Mouse (Mus musculus): ENCODE data around the gene Iqschfp. TPM values are rescaled to one million over a fixed set of nuclear protein-coding genes. Genes with fewer than 3 reads are reported as not detected.

Iqschfp gene
- polyA plus RNA-seq, 1 experiment = not detected

GRCm38 (mm10) chr3:68574565-68574964, 682.5 kb downstream of the Iqschfp start:
- no peak overlapping the region for H3K4me3 ChIP-seq (ENCODE audit: insufficient read depth, poor library complexity, severe bottlenecking)
- peaks cover 32% of the 10 kb centered on the region for H3K79me2 ChIP-seq (ENCODE audit: control insufficient read depth, insufficient read depth)
- TF ChIP-seq CEBPB (IDR thresholded peaks at IDR 0.05; ENCODE audit: low read depth) (no peak), MYOG (IDR thresholded peaks at IDR 0.05; ENCODE audit: control insufficient read depth, extremely low read depth, insufficient read length) (no peak), CTCF (IDR thresholded peaks at IDR 0.05; ENCODE audit: control insufficient read depth, insufficient read depth, insufficient read length) (no peak), MYOD1 (IDR thresholded peaks at IDR 0.05; ENCODE audit: control insufficient read depth, insufficient read length, low read depth) (no peak), MAX (IDR thresholded peaks at IDR 0.05) (no peak), USF1 (IDR thresholded peaks at IDR 0.05; ENCODE audit: low read depth) (no peak), FOSL1 (IDR thresholded peaks at IDR 0.05; ENCODE audit: insufficient read depth, low read length, poor library complexity, severe bottlenecking) (no peak)
- no peak overlapping the region for H3ac ChIP-seq (ENCODE audit: control insufficient read depth, insufficient read length, low read depth)
- H3K27me3 ChIP-seq (ENCODE audit: control insufficient read depth, insufficient read depth, insufficient read length) = no peaks in the 10 kb centered on the region
- no peaks in the 10 kb centered on the region for H3K36me3 ChIP-seq (ENCODE audit: control insufficient read depth, insufficient read depth)
- peaks cover 11% of the 10 kb centered on the region for H3K79me3 ChIP-seq (ENCODE audit: low read depth)

- TF ChIP-seq USF1 (IDR thresholded peaks at IDR 0.05; ENCODE audit: low read depth) (no peak), CEBPB (IDR thresholded peaks at IDR 0.05; ENCODE audit: low read depth) (no peak), MYOG (IDR thresholded peaks at IDR 0.05; ENCODE audit: control insufficient read depth, extremely low read depth, insufficient read length) (no peak), MYOD1 (IDR thresholded peaks at IDR 0.05; ENCODE audit: control insufficient read depth, insufficient read length, low read depth) (no peak), CTCF (IDR thresholded peaks at IDR 0.05; ENCODE audit: control insufficient read depth, insufficient read depth, insufficient read length) (no peak), FOSL1 (IDR thresholded peaks at IDR 0.05; ENCODE audit: insufficient read depth, low read length, poor library complexity, severe bottlenecking) (no peak), MAX (IDR thresholded peaks at IDR 0.05) (no peak)
- Histone ChIP-seq H3K79me3 (ENCODE audit: low read depth) (peaks cover 16% of the 10 kb centered on the region), H3ac (ENCODE audit: control insufficient read depth, insufficient read length, low read depth) (no peak overlapping the region), H3K79me2 (ENCODE audit: control insufficient read depth, insufficient read depth) (peaks cover 30% of the 10 kb centered on the region), H3K27me3 (ENCODE audit: control insufficient read depth, insufficient read depth, insufficient read length) (no peaks in the 10 kb centered on the region), H3K4me3 (ENCODE audit: insufficient read depth, poor library complexity, severe bottlenecking) (no peak overlapping the region), H3K36me3 (ENCODE audit: control insufficient read depth, insufficient read depth) (no peaks in the 10 kb centered on the region)
Measured at GRCm38 (mm10) chr3:68575636-68576340, 683.8 kb downstream of the Iqschfp start.

DNA sequence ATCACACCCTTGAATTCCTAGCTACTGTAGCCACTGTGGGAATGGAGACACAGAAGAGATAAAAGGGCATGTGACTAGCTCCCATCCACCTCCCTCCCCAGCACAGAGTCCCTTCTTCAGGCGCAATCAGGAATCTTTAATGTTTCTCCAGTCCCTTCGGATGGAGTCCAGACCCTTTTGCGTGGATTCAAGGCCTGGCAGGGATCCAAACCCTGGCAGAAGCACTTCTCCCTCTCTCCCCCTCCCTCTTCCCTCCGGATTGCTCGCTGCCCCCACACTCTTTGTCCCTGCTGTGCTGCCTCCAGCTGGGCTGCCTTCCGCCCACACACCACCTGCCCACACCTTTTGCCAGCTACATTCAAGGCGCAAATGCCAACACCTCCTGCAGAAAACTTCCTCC, 684.4 kb downstream of the Iqschfp start:
- Histone ChIP-seq H3ac (ENCODE audit: control insufficient read depth, insufficient read length, low read depth) (no peak overlapping the region), H3K79me2 (ENCODE audit: control insufficient read depth, insufficient read depth) (peaks cover 25% of the 10 kb centered on the region)
- TF ChIP-seq MYOD1 (IDR thresholded peaks at IDR 0.05; ENCODE audit: control insufficient read depth, insufficient read length, low read depth) (no peak), CEBPB (IDR thresholded peaks at IDR 0.05; ENCODE audit: low read depth) (no peak), FOSL1 (IDR thresholded peaks at IDR 0.05; ENCODE audit: insufficient read depth, low read length, poor library complexity, severe bottlenecking) (no peak), CTCF (IDR thresholded peaks at IDR 0.05; ENCODE audit: control insufficient read depth, insufficient read depth, insufficient read length) (no peak), USF1 (IDR thresholded peaks at IDR 0.05; ENCODE audit: low read depth) (no peak), MYOG (IDR thresholded peaks at IDR 0.05; ENCODE audit: control insufficient read depth, extremely low read depth, insufficient read length) (no peak), MAX (IDR thresholded peaks at IDR 0.05) (no peak)

GRCm38 (mm10) chr3:68576948-68577347, 684.9 kb downstream of the Iqschfp start:
- TF ChIP-seq FOSL1 (IDR thresholded peaks at IDR 0.05; ENCODE audit: insufficient read depth, low read length, poor library complexity, severe bottlenecking) = no peak
- no peak for TF ChIP-seq MAX (IDR thresholded peaks at IDR 0.05)
- TF ChIP-seq CTCF (IDR thresholded peaks at IDR 0.05; ENCODE audit: control insufficient read depth, insufficient read depth, insufficient read length) = no peak
- no peak for TF ChIP-seq CEBPB (IDR thresholded peaks at IDR 0.05; ENCODE audit: low read depth)
- no peak for TF ChIP-seq USF1 (IDR thresholded peaks at IDR 0.05; ENCODE audit: low read depth)
- no peak for TF ChIP-seq MYOD1 (IDR thresholded peaks at IDR 0.05; ENCODE audit: control insufficient read depth, insufficient read length, low read depth)
- no peak for TF ChIP-seq MYOG (IDR thresholded peaks at IDR 0.05; ENCODE audit: control insufficient read depth, extremely low read depth, insufficient read length)

More for the DNA sequence above, 684.4 kb downstream of the Iqschfp start:
- Histone ChIP-seq H3K79me3 (ENCODE audit: low read depth) (peaks cover 14% of the 10 kb centered on the region), H3K27me3 (ENCODE audit: control insufficient read depth, insufficient read depth, insufficient read length) (no peaks in the 10 kb centered on the region), H3K36me3 (ENCODE audit: control insufficient read depth, insufficient read depth) (no peaks in the 10 kb centered on the region), H3K4me3 (ENCODE audit: insufficient read depth, poor library complexity, severe bottlenecking) (no peak overlapping the region)

GRCm38 (mm10) chr3:68581591-68581990, 689.6 kb downstream of the Iqschfp start:
- Histone ChIP-seq H3K27me3 (ENCODE audit: control insufficient read depth, insufficient read depth, insufficient read length) (no peaks in the 10 kb centered on the region), H3ac (ENCODE audit: control insufficient read depth, insufficient read length, low read depth) (no peak overlapping the region), H3K36me3 (ENCODE audit: control insufficient read depth, insufficient read depth) (no peaks in the 10 kb centered on the region), H3K79me3 (ENCODE audit: low read depth) (peaks cover 11% of the 10 kb centered on the region), H3K4me3 (ENCODE audit: insufficient read depth, poor library complexity, severe bottlenecking) (no peak overlapping the region), H3K79me2 (ENCODE audit: control insufficient read depth, insufficient read depth) (peaks cover 47% of the 10 kb centered on the region)
- no peak for TF ChIP-seq CEBPB (IDR thresholded peaks at IDR 0.05; ENCODE audit: low read depth)

More at GRCm38 (mm10) chr3:68576948-68577347, 684.9 kb downstream of the Iqschfp start:
- H3K79me2 ChIP-seq (ENCODE audit: control insufficient read depth, insufficient read depth) = peaks cover 28% of the 10 kb centered on the region
- no peak overlapping the region for H3K4me3 ChIP-seq (ENCODE audit: insufficient read depth, poor library complexity, severe bottlenecking)
- H3ac ChIP-seq (ENCODE audit: control insufficient read depth, insufficient read length, low read depth) = no peak overlapping the region
- peaks cover 13% of the 10 kb centered on the region for H3K79me3 ChIP-seq (ENCODE audit: low read depth)
- no peaks in the 10 kb centered on the region for H3K36me3 ChIP-seq (ENCODE audit: control insufficient read depth, insufficient read depth)
- no peaks in the 10 kb centered on the region for H3K27me3 ChIP-seq (ENCODE audit: control insufficient read depth, insufficient read depth, insufficient read length)

All from C2C12 (cell line).